Mouse (Mus musculus) hindbrain, postnatal 0 days (tissue): ENCODE data around the gene Cux2. TPM values are rescaled to one million over a fixed set of nuclear protein-coding genes. Genes with fewer than 3 reads are reported as not detected.

Experiments
- ATAC-seq: fragments of 200-750 bp; cut with Nextera tagmentation; 2 replicates; pipeline ENCODE4 v1.8.0; 2017; ENCODE audit warnings: mild to moderate bottlenecking, moderate TSS enrichment, moderate library complexity
- DNase-seq: peaks from one replicate; pipeline ENCODE4 v3.0.0-alpha.2; 2015; ENCODE audit warnings: low spot score
- H3K27ac ChIP-seq: fragments of 300-500 bp; sonication (generic); 2 replicates; pipeline ENCODE4 v1.5.1; 2014; ENCODE audit warnings: mild to moderate bottlenecking
- H3K27me3 ChIP-seq: fragments of 300-500 bp; sonication (generic); 2 replicates; pipeline ENCODE4 v1.6.1; 2014; ENCODE audit warnings: low read length, mixed read lengths; ENCODE audit not compliant: insufficient read depth
- H3K36me3 ChIP-seq: fragments of 300-500 bp; sonication (generic); 2 replicates; pipeline ENCODE4 v1.6.1; 2014; ENCODE audit warnings: low read length, mixed read lengths; ENCODE audit not compliant: insufficient read depth
- H3K4me1 ChIP-seq: fragments of 300-500 bp; sonication (generic); 2 replicates; pipeline ENCODE4 v1.6.1; 2014; ENCODE audit warnings: antibody characterized with exemption, low read length, mixed read lengths; ENCODE audit not compliant: insufficient read depth
- H3K4me2 ChIP-seq: fragments of 300-500 bp; sonication (generic); 2 replicates; pipeline ENCODE4 v1.6.1; 2014; ENCODE audit warnings: low read depth, mild to moderate bottlenecking, low read length, moderate library complexity, mixed read lengths
- H3K4me3 ChIP-seq: fragments of 300-500 bp; sonication (generic); 2 replicates; pipeline ENCODE4 v1.5.1; 2014; ENCODE audit warnings: low read length
- H3K9ac ChIP-seq: fragments of 300-500 bp; sonication (generic); replicated peaks from 2 replicates; pipeline ENCODE4 v1.6.1; 2014; ENCODE audit warnings: mild to moderate bottlenecking, low read length, moderate library complexity, mixed read lengths
- H3K9me3 ChIP-seq: fragments of 300-500 bp; sonication (generic); 2 replicates; pipeline ENCODE4 v1.6.1; 2016; ENCODE audit warnings: low read length, mixed read lengths
- CTCF ChIP-seq: IDR thresholded peaks from 2 replicates; pipeline ENCODE4 v1.5.1; 2016; ENCODE audit warnings: antibody characterized with exemption, control low read depth, low read depth
- WGBS: fragments of 180-500 bp; shearing (Covaris S2); extraction: QIAGEN DNeasy Blood & Tissue Kit; methylation state at CpG from one replicate; pipeline ENCODE4 v1.1.7; 2014; 5-methylcytosine and 5-hydroxymethylcytosine counted together
- polyA plus RNA-seq: library from polyadenylated mRNA; unstranded; fragments of >200 nt; fragmentation: Nextera tagmentation; extraction: Ambion mirVana; gene quantifications from 2 replicates; pipeline ENCODE4 v1.2.1, GENCODE M21; 2015
- total RNA-seq: library from RNA; depleted of rRNA; stranded (reverse); fragments of >200 nt; gene quantifications from 2 replicates; pipeline ENCODE4 v1.2.3, GENCODE M21; 2014; rRNA removed

Cux2 gene
- 35.4 and 46.6 TPM in 2 replicates for total RNA-seq
- 15.2 and 16.6 TPM in 2 replicates for polyA plus RNA-seq

GRCm38 (mm10) chr5:122050017-122050831 is at the start of gene Cux2:
Cux2 (minus strand) TSS chr5:122050102.
- Histone ChIP-seq H3K4me3 (peak within 1 kb of the TSS; percentile 76), H3K36me3 (no peaks in the 10 kb centered on the region), H3K27me3 (no peaks in the 10 kb centered on the region), H3K9ac (peak within 1 kb of the TSS; percentile 76), H3K4me2 (peak within 1 kb of the TSS; percentile 83), H3K27ac (peak within 1 kb of the TSS; percentile 89), H3K9me3 (no peaks in the 10 kb centered on the region), H3K4me1 (peaks cover 11% of the 10 kb centered on the region; the same call in 1 of the 2 replicates)
- 2% methylated on average over 62 of the region's 90 CpGs for WGBS
- peak; percentile 44 for TF ChIP-seq CTCF
- peak; percentile 94 for DNase-seq
- ATAC-seq, result peak; percentile 83

- ATAC-seq (no peak), DNase-seq (no peak)
- Histone ChIP-seq H3K9ac (no peak overlapping the region), H3K27me3 (no peaks in the 10 kb centered on the region), H3K36me3 (no peaks in the 10 kb centered on the region), H3K9me3 (no peaks in the 10 kb centered on the region), H3K4me3 (no peak overlapping the region), H3K4me2 (no peak overlapping the region), H3K27ac (no peak overlapping the region), H3K4me1 (no peaks in the 10 kb centered on the region)
- TF ChIP-seq CTCF, result no peak
- 93% methylated on average over 10 of the region's 10 CpGs for WGBS
Measured at GRCm38 (mm10) chr5:122094439-122094838, 44.5 kb upstream of the Cux2 start.

GRCm38 (mm10) chr5:122093734-122094133 is 43.8 kb upstream of the Cux2 start:
- Histone ChIP-seq H3K27ac (no peak overlapping the region), H3K4me1 (no peaks in the 10 kb centered on the region), H3K9ac (no peak overlapping the region), H3K4me3 (no peak overlapping the region), H3K9me3 (no peaks in the 10 kb centered on the region), H3K27me3 (no peaks in the 10 kb centered on the region), H3K36me3 (no peaks in the 10 kb centered on the region), H3K4me2 (no peak overlapping the region)
- no peak for TF ChIP-seq CTCF
- no peak for ATAC-seq
- no peak for DNase-seq
- 86% methylated on average over 14 of the region's 14 CpGs for WGBS

GRCm38 (mm10) chr5:122092794-122093193 is 42.9 kb upstream of the Cux2 start:
- TF ChIP-seq CTCF, result no peak
- H3K4me2 ChIP-seq, result no peak overlapping the region
- H3K27ac ChIP-seq, result no peak overlapping the region
- no peaks in the 10 kb centered on the region for H3K36me3 ChIP-seq
- ATAC-seq (no peak), DNase-seq (no peak)
- no peak overlapping the region for H3K9ac ChIP-seq
- no peaks in the 10 kb centered on the region for H3K27me3 ChIP-seq
- H3K4me1 ChIP-seq, result no peaks in the 10 kb centered on the region
- WGBS, result 43% methylated on average over 11 of the region's 11 CpGs
- no peaks in the 10 kb centered on the region for H3K9me3 ChIP-seq
- no peak overlapping the region for H3K4me3 ChIP-seq

GRCm38 (mm10) chr5:122091070-122091469 is 41.2 kb upstream of the Cux2 start:
- no peak overlapping the region for H3K4me2 ChIP-seq
- H3K27ac ChIP-seq, result no peak overlapping the region
- H3K9ac ChIP-seq, result no peak overlapping the region
- peak; percentile 96 for TF ChIP-seq CTCF
- H3K36me3 ChIP-seq, result no peaks in the 10 kb centered on the region
- DNase-seq, result peak; percentile 83
- H3K27me3 ChIP-seq, result no peaks in the 10 kb centered on the region
- H3K4me1 ChIP-seq, result no peaks in the 10 kb centered on the region
- WGBS, result 12% methylated on average over 15 of the region's 15 CpGs
- no peaks in the 10 kb centered on the region for H3K9me3 ChIP-seq
- ATAC-seq, result peak; percentile 70; the same call in 1 of the 2 replicates
- H3K4me3 ChIP-seq, result no peak overlapping the region

- Histone ChIP-seq H3K4me1 (no peaks in the 10 kb centered on the region), H3K4me2 (no peak overlapping the region), H3K9me3 (no peaks in the 10 kb centered on the region), H3K36me3 (no peaks in the 10 kb centered on the region), H3K27ac (no peak overlapping the region), H3K4me3 (no peak overlapping the region), H3K27me3 (no peaks in the 10 kb centered on the region), H3K9ac (no peak overlapping the region)
- TF ChIP-seq CTCF, result no peak
- WGBS, result 81% methylated on average over 8 of the region's 8 CpGs
- no peak for ATAC-seq
- DNase-seq, result no peak
Measured at GRCm38 (mm10) chr5:122089664-122090063, 39.8 kb upstream of the Cux2 start.

- WGBS, result 3% methylated on average over 5 of the region's 5 CpGs
Measured at GRCm38 (mm10) chr5:122088917-122089316, 39.0 kb upstream of the Cux2 start.

More at GRCm38 (mm10) chr5:122088917-122089316, 39.0 kb upstream of the Cux2 start:
- Histone ChIP-seq H3K9ac (no peak overlapping the region), H3K4me2 (no peak overlapping the region), H3K27ac (no peak overlapping the region), H3K27me3 (no peaks in the 10 kb centered on the region), H3K4me3 (no peak overlapping the region), H3K9me3 (no peaks in the 10 kb centered on the region), H3K4me1 (no peaks in the 10 kb centered on the region), H3K36me3 (no peaks in the 10 kb centered on the region)
- peak; percentile 90 for ATAC-seq
- DNase-seq, result peak; percentile 92
- TF ChIP-seq CTCF, result peak; percentile 99
